Mouse (Mus musculus) MEL (cell line): Measurements from ENCODE around the gene Lasp1.

ENCODE experiments used
- CTCF ChIP-seq, 3 experiments: IDR thresholded peaks in 2 of 3; conservative IDR thresholded peaks in 1 of 3; 2 replicates each; pipeline ENCODE4 v1.5.1; 2011 to 2012; ENCODE audit warnings: low read length in 3 of 3, low read depth in 2 of 3, mild to moderate bottlenecking in 2 of 3, improper control_type of control experiment in 1 of 3, inconsistent platforms in 1 of 3, mixed read lengths in 1 of 3, moderate library complexity in 1 of 3; ENCODE audit not compliant: control insufficient read depth in 1 of 3, insufficient read depth in 1 of 3, poor library complexity in 1 of 3, severe bottlenecking in 1 of 3
- E2F4 ChIP-seq: IDR thresholded peaks from 2 replicates; pipeline ENCODE4 v1.6.1; 2011; ENCODE audit warnings: low read depth, low read length, improper control_type of control experiment, borderline replicate concordance
- KAT2A ChIP-seq: conservative IDR thresholded peaks from 2 replicates; pipeline ENCODE4 v1.6.1; 2012; ENCODE audit warnings: low read depth, low read length, improper control_type of control experiment, inconsistent platforms
- MAZ ChIP-seq: IDR thresholded peaks from 2 replicates; pipeline ENCODE4 v1.6.1; 2012; ENCODE audit warnings: low read depth, mild to moderate bottlenecking, inconsistent platforms, low read length, improper control_type of control experiment
- POLR2A ChIP-seq, 2 experiments: IDR thresholded peaks; 2 replicates each; pipeline ENCODE4 v1.6.1; 2011 to 2012; ENCODE audit warnings: low read length in 2 of 2, mild to moderate bottlenecking in 2 of 2, control low read depth in 1 of 2, improper control_type of control experiment in 1 of 2, low read depth in 1 of 2, moderate library complexity in 1 of 2; ENCODE audit not compliant: control insufficient read depth in 1 of 2, insufficient read depth in 1 of 2, poor library complexity in 1 of 2
- SIN3A ChIP-seq: IDR thresholded peaks from 2 replicates; pipeline ENCODE4 v1.6.1; 2012; ENCODE audit warnings: low read length, improper control_type of control experiment, inconsistent platforms
- TBP ChIP-seq: IDR thresholded peaks from 2 replicates; pipeline ENCODE4 v1.8.0; 2011; ENCODE audit warnings: low read depth, low read length, improper control_type of control experiment
- USF2 ChIP-seq, 2 experiments: IDR thresholded peaks; 2 replicates each; pipeline ENCODE4 v1.6.1; 2011 to 2012; ENCODE audit warnings: improper control_type of control experiment in 2 of 2, low read length in 2 of 2, borderline replicate concordance in 1 of 2, inconsistent platforms in 1 of 2, low read depth in 1 of 2, mild to moderate bottlenecking in 1 of 2; ENCODE audit not compliant: insufficient read depth in 1 of 2
- ZC3H11A ChIP-seq: IDR thresholded peaks from 2 replicates; pipeline ENCODE4 v1.6.1; 2012; ENCODE audit warnings: low read depth, mild to moderate bottlenecking, inconsistent platforms, low read length, improper control_type of control experiment

GRCm38 (mm10) chr11:97797369-97798082, 1.3 kb upstream of the Lasp1 start:
- TF ChIP-seq MAZ: peak; percentile 18; the same call in 1 of the 2 replicates
- TF ChIP-seq KAT2A: no peak
- TF ChIP-seq SIN3A: peak; percentile 63
- no peak for TF ChIP-seq CTCF (IDR thresholded peaks at IDR 0.05 in 2 of 3, conservative IDR thresholded peaks at IDR 0.05 in 1 of 3; ENCODE audit: control insufficient read depth in 1 of 3, insufficient read depth in 1 of 3, low read depth in 2 of 3, low read length in 3 of 3, poor library complexity in 1 of 3, severe bottlenecking in 1 of 3)
- TF ChIP-seq POLR2A (IDR thresholded peaks at IDR 0.05; ENCODE audit: control insufficient read depth in 1 of 2, insufficient read depth in 1 of 2, low read depth in 1 of 2, low read length in 2 of 2, poor library complexity in 1 of 2): no peak
- TF ChIP-seq ZC3H11A: no peak
- no peak for TF ChIP-seq USF2 (IDR thresholded peaks at IDR 0.05; ENCODE audit: borderline replicate concordance in 1 of 2, insufficient read depth in 1 of 2, low read depth in 1 of 2, low read length in 2 of 2)
- TF ChIP-seq TBP: 0 out of 2 replicates have a peak, but pooled peaks have one; percentile 30
- TF ChIP-seq E2F4: no peak
